Mouse (Mus musculus): ENCODE results near the gene Rhox10. TPM values are rescaled to one million over a fixed set of nuclear protein-coding genes. Genes with fewer than 3 reads are reported as not detected.

The Rhox10 gene
- total RNA-seq, 1 experiment, result 4.2 TPM

Other genes with a start within 250 kb of the Rhox10 start
- gene Rhox6, start 239.6 kb upstream of the Rhox10 start, total RNA-seq (2012; rRNA removed), result 13.8 and 38.0 TPM in 2 replicates
- gene Rhox7a, start 234.8 kb upstream of the Rhox10 start, total RNA-seq (2012; rRNA removed), result not detected in 2 replicates
- gene Rhox8, start 187.5 kb upstream of the Rhox10 start, total RNA-seq (2012; rRNA removed), result not detected in 2 replicates
- gene Rhox7b, start 169.2 kb upstream of the Rhox10 start, total RNA-seq (2012; rRNA removed), result not detected in 2 replicates
- gene Rhox9, start 164.7 kb upstream of the Rhox10 start, total RNA-seq (2012; rRNA removed), result 18.5 and 33.2 TPM in 2 replicates
- not detected in 2 replicates for gene Btg1-ps1, start 47.7 kb upstream of the Rhox10 start, total RNA-seq (2012; rRNA removed)
- gene Btg1-ps2, start 23.4 kb upstream of the Rhox10 start, total RNA-seq (2012; rRNA removed), result not detected in 2 replicates
- gene Rhox11, start 18.7 kb downstream of the Rhox10 start, total RNA-seq (2012; rRNA removed), result not detected in 2 replicates
- gene Rhox12, start 44.4 kb downstream of the Rhox10 start, total RNA-seq (2012; rRNA removed), result 0.98 TPM in 1 of 2 replicates, not detected in the other
- gene Rhox13, start 54.7 kb downstream of the Rhox10 start, total RNA-seq (2012; rRNA removed), result 8.0 and 20.7 TPM in 2 replicates
- gene Zbtb33, start 123.3 kb downstream of the Rhox10 start, total RNA-seq (2012; rRNA removed), result 7.9 and 10.4 TPM in 2 replicates
- gene Tmem255a, start 186.0 kb downstream of the Rhox10 start, total RNA-seq (2012; rRNA removed), result 0.21 and 0.22 TPM in 2 replicates
- not detected in 2 replicates for gene Atp1b4, start 249.7 kb downstream of the Rhox10 start, total RNA-seq (2012; rRNA removed)

Measured in ES-E14 (cell line).